ENCODE assay signal across 9 mouse cellular contexts in the genomic region with DNA sequence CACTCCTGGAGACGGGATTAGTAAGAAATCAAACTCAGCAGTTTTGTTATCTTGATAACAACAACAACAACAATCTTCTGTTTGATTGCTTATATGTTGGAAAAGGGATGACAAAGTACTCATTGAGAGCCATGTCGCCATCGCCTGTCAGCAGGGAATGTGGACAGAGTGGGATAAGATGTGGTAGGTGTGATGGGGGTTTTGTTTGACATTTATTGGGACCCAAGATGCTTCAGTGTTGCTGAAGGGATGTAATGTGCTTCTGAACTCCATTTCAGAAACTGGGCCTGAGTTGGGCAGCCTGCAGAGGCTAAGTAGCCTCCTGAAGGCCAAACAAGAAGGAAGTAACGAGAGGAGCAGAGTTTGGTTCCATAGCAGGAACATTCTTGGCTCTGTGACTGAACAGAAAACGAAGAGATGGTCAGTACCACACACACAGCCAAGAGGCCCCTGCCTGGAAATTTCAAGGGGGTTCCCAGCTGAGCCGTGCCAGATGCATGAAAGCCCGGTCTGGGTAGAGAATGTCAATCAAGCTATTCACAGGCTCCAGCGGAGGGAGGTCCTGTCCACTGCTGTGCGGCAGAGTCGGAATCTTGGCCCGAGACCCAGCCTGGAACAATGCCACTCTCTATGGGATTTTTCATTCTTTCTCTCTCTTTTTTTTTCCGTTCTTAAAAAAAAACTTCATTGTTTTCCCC. TPM values are rescaled to one million over a fixed set of nuclear protein-coding genes. Genes with fewer than 3 reads are reported as not detected.
DNase-seq lines count a peak whose midpoint lies in the region; ATAC-seq lines count a peak whose summit lies in the region.
"Had no signal": no experiment of that assay in that cellular context is flagged by ENCODE, and none has a peak within 500 bp of the region (broad histone marks: within the 10 kb centered on the region; RNA-seq: fewer than 3 reads in every experiment).

No protein-coding gene starts in this region.

- ATAC-seq in hindbrain, embryonic 14.5 days (ENCODE audit: low FRiP score) = peak; percentile 93
- ATAC-seq in lung, embryonic 15.5 days (ENCODE audit: borderline replicate concordance, extremely low read depth, low FRiP score, low TSS enrichment) = peak; percentile 91

- no peaks in the 10 kb centered on the region for H3K4me1 ChIP-seq in hindbrain, embryonic 14.5 days (replicated peaks; ENCODE audit: control insufficient read depth, insufficient read depth, low read length)
- H3K4me1 ChIP-seq in lung, embryonic 15.5 days = peaks cover 16% of the 10 kb centered on the region
- H3K4me1 ChIP-seq: liver, embryonic 15.5 days had no signal

- no peaks in the 10 kb centered on the region for H3K27me3 ChIP-seq in hindbrain, embryonic 14.5 days (ENCODE audit: control insufficient read depth, insufficient read depth, low read length)
- no peaks in the 10 kb centered on the region for H3K27me3 ChIP-seq in lung, embryonic 15.5 days
- H3K27me3 ChIP-seq: liver, embryonic 15.5 days had no signal

- no peak overlapping the region for H3K9ac ChIP-seq in hindbrain, embryonic 14.5 days
- no peak overlapping the region for H3K9ac ChIP-seq in lung, embryonic 15.5 days
- H3K9ac ChIP-seq: liver, embryonic 15.5 days had no signal

- 24% methylated on average over 12 of the region's 12 CpGs for WGBS in hindbrain, embryonic 14.5 days
- whole genome bisulfite sequencing in lung, embryonic 15.5 days = 25% methylated on average over 12 of the region's 12 CpGs

- H3K36me3 ChIP-seq in hindbrain, embryonic 14.5 days (replicated peaks; ENCODE audit: control insufficient read depth, insufficient read depth) = no peaks in the 10 kb centered on the region
- no peaks in the 10 kb centered on the region for H3K36me3 ChIP-seq in lung, embryonic 15.5 days
- H3K36me3 ChIP-seq: liver, embryonic 15.5 days had no signal

- H3K4me2 ChIP-seq in hindbrain, embryonic 14.5 days (replicated peaks) = no peak overlapping the region
- H3K4me2 ChIP-seq in lung, embryonic 15.5 days = peak overlapping the region; percentile 6; the same call in 1 of the 2 replicates
- H3K4me2 ChIP-seq: liver, embryonic 15.5 days had no signal

- peak overlapping the region; percentile 51; the same call in 1 of the 2 replicates for H3K27ac ChIP-seq in hindbrain, embryonic 14.5 days
- peak overlapping the region; percentile 71 for H3K27ac ChIP-seq in lung, embryonic 15.5 days
- H3K27ac ChIP-seq: liver, embryonic 15.5 days had no signal

- no peak overlapping the region for H3K4me3 ChIP-seq in hindbrain, embryonic 14.5 days (replicated peaks; ENCODE audit: low read length)
- H3K4me3 ChIP-seq in lung, embryonic 15.5 days = no peak overlapping the region
- H3K4me3 ChIP-seq: liver, embryonic 15.5 days had no signal

- DNase-seq in kidney, adult 18-20 months = peak; percentile 6
- no peak for DNase-seq in kidney, adult 8-10 months
- DNase-seq in cerebellum, adult 9-10 months = peak; percentile 65
- peak; percentile 37 for DNase-seq in gastrocnemius, adult 18-20 months (ENCODE audit: low spot score)
- DNase-seq in hindbrain, embryonic 14.5 days (ENCODE audit: low spot score) = peak; percentile 69
- DNase-seq in right cerebral cortex, postnatal 10 days (ENCODE audit: low spot score in 2 of 2) = peak; percentile 68 to 75
- DNase-seq in T-cell, adult 2 months (ENCODE audit: low spot score) = no peak

- no peaks in the 10 kb centered on the region for H3K9me3 ChIP-seq in hindbrain, embryonic 14.5 days (ENCODE audit: control insufficient read depth, low read length)
- no peaks in the 10 kb centered on the region for H3K9me3 ChIP-seq in lung, embryonic 15.5 days
- H3K9me3 ChIP-seq: liver, embryonic 15.5 days had no signal

RNA-seq across cellular contexts. Expression of gene Aig1, which starts 48.0 kb away (rescaled TPM):
- 10 to 100 TPM; 14.8 to 15.7 TPM for total RNA-seq in gastrocnemius, adult 18-20 months (2021)
- 93.6 and 95.4 TPM in 2 replicates for polyA plus RNA-seq in hindbrain, embryonic 14.5 days (2014; fragmentation: Nextera tagmentation; extraction: Ambion mirVana)
- polyA plus RNA-seq in lung, embryonic 15.5 days (2015; fragmentation: Nextera tagmentation; extraction: Ambion mirVana) = 44.3 and 47.9 TPM in 2 replicates

RNA-seq across cellular contexts. Expression of gene Hivep2, which starts 49.1 kb away (rescaled TPM):
- total RNA-seq in gastrocnemius, adult 18-20 months (2021) = 10 to 100 TPM; 47.5 to 48.3 TPM
- polyA plus RNA-seq in hindbrain, embryonic 14.5 days (2014; fragmentation: Nextera tagmentation; extraction: Ambion mirVana) = 17.0 and 20.9 TPM in 2 replicates
- 5.1 and 6.0 TPM in 2 replicates for polyA plus RNA-seq in lung, embryonic 15.5 days (2015; fragmentation: Nextera tagmentation; extraction: Ambion mirVana)

Comparison
In these comparisons a context has a peak if more than half of its experiments do, and no peak if none do; other contexts are left out.
1. DNase-seq: peak in kidney, adult 18-20 months (single experiment), cerebellum, adult 9-10 months (single experiment), gastrocnemius, adult 18-20 months (single experiment), hindbrain, embryonic 14.5 days (single experiment) and right cerebral cortex, postnatal 10 days (2 of 2); none in kidney, adult 8-10 months (0 of 2) and T-cell, adult 2 months (single experiment).